Mouse (Mus musculus): ENCODE data around the gene Tmem50a.

Gene Tmem50a

GRCm38 (mm10) chr4:134914864-134915209 lies at the start of gene Tmem50a:
Gene Tmem50a, minus strand, starts transcription at chr4:134915024.
- peak; percentile 96 for DNase-seq

GRCm38 (mm10) chr4:134963021-134963776 lies 48.4 kb upstream of the Tmem50a start:
- DNase-seq, result peak; percentile 37

DNA sequence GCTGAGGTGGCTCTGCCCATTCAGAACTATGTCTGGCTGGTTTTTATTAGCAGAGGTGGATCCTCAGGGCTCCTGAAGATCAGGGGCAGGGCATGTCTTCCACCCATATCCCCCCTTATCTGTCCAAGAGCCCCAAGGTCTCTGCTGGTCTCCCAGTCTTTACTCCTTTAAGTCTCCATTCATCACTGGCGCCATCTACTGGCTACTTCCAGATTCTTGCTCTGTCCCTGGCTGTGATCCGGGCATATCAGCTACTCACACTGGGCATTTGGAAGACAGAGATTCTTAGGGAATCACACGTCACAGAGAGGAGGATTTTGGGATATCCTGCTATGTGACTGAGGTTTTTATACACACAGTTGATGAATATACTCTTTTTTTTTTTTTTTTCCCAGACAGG lies 41.5 kb upstream of the Tmem50a start:
- DNase-seq, result peak; percentile 76

DNA sequence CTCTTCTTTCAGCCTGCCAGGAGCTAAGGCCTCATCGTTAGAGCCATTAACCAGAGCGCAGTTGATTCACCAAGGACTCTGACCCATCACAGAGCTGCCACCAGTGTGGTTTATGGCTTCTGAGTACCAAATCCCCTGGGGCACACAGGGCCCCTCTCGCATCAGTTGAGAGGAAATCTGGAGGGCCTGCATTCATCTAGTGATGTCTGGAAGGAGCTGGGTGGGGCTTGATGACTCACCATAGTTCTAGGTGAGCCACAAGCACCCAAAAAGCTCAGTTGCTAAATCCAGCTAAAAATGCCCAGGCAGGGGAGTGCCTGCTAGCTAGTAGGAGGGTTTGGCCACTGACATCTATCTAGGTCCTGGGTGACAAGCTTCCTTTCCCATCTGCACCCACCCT lies 41.0 kb upstream of the Tmem50a start:
- DNase-seq, result no peak

GRCm38 (mm10) chr4:134955196-134955595 lies 40.4 kb upstream of the Tmem50a start:
- DNase-seq, result no peak

- peak; percentile 23 for DNase-seq
These were observed 39.6 kb upstream of the Tmem50a start for GRCm38 (mm10) chr4:134954461-134954860.

GRCm38 (mm10) chr4:134950518-134951091 lies 35.8 kb upstream of the Tmem50a start:
- peak; percentile 63 for DNase-seq

DNA sequence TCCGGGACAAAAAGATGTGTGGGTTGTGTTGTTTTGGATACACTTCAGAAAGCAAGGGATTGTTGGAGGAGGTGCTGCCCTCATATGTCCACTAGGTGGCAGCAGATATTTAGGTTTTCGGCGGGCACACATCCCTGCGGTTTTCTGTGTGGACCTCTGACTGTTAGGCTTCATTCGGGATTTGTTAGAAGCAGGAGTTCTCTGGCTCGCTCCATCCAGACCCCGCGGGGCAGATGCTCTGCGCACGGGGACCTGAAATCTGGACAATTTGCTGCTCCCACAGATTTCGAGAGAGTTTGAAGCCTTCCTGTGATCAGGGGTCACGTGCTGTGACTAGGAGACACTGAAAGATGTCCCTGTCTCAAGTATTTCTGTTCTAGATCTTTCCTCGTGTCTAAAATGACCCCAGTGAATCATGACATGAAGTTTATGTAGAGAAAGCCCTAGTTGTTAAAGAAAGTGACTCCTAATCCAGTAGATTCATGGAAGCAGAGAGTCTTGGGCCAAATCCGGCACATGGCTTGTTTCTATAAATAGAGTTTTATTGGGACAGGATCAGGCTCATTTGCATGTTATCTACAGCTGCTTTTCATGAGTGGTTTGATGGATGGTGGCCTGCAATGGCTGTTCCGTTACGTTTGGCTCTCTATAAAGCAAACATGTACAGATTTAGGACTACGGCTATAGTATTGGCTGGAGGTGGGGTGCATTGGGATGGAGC lies 31.4 kb upstream of the Tmem50a start:
- DNase-seq, result peak; percentile 77

GRCm38 (mm10) chr4:134943758-134944538 lies 29.1 kb upstream of the Tmem50a start:
- DNase-seq, result no peak

DNA sequence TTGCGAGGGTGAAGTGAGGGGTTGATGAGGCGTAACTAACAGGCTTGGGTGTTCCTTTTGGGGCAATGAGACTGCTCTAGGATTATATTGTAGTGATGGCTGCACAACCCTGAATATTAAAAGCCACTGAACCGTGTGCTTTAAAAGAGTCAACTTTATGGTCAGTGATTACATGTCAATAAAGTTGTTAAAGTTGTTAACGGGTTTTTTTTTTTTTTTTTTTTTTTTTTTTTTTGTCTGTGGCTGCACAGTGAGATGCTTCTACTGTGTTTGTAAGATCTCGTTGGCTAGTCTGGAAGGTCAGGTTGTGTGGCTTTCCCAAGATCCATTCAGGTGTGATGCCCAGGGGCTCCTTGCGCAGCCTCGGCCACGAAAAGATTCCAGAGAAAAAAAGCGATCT lies 25.1 kb upstream of the Tmem50a start:
- no peak for DNase-seq

DNA sequence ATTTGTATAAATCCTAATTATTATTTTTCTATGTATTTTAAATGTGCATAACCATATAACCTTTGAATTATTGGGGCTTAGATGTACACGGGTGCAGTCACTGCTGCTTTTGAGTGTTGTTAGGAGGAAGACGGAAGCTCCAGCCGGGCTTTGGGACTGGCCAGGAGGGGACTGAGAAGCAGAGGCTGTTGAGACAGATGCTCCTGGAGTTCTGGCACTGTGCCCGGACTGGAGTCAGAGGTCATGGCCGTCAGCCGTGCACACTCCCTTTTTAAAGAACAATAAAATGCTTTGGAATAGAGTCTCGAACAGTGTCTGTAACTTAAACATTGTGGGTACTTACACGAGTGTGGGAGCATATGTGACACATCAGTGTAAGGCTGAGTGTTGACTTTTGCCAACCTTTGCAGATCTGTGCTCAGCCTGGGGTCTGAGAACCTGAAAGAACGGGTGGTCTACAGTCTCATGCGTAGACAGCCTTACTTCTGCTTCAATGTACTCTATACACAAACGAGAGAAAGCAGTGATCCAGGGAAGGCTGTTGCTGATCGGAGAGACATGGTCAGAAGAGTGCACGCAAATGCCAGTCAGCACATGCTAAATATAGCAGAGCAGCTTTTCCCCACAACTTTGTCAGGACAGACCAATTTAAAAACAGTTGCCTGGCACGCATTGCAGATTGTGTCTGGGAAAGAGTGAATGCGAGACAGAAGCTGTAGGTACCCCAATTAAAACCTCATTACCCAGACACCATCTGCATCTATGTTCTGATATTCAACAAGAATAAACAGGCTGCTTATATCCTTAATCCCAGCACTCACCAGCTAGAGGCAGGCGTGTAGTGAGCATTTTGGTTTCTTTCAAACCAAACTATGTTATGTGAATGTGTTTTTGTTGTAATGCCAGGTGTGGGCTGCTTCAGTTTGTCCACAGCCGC lies 22.7 kb upstream of the Tmem50a start:
- peak; percentile 51 for DNase-seq

DNA sequence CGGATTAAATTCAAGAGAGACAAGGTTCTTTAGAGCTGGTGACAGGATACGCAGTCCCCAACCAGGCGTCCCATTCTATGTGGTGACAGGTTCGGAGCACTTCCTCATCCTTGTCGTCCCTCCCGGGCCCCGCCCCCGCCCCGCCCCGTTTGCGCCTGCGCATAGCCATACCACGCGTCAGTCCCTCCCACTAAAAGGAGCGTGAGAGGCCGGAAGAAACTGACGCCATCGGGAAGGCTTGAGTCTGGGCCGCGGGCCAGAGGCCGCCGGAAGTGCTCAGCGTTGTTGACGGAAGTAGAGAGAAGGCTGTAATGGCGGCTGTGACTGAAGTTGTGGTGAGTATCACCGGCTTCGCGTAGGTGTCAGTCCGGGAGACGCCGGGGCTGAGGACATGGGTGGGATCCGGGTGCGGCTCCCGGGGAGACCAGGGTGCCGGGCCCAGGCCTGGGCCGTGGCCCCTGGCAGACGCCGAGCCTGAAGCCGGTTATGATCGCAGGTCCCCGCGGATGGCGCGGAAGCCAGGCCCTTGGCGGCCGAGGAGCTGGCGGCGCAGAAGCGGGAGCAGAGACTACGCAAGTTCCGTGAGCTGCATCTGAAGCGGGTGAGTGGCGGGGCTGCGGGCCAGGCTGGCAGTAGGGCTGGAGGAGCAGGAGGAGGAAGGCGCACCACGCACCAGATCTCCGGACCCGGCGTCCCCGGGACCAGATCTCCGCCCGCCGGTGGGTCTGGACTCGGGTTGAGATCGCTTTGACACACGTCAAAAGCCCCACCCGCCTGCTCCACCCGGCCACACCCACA lies 16.1 kb upstream of the Tmem50a start, which contains the start of gene Syf2:
TSS of gene Syf2 (plus strand) at position 215 of the 798 bp plus-strand sequence.
- peak; percentile 97 for DNase-seq

GRCm38 (mm10) chr4:134930190-134930589 lies 15.4 kb upstream of the Tmem50a start:
- no peak for DNase-seq

- no peak for DNase-seq
These were observed 14.7 kb upstream of the Tmem50a start for GRCm38 (mm10) chr4:134929536-134929935.

- no peak for DNase-seq
These were observed 13.6 kb upstream of the Tmem50a start for GRCm38 (mm10) chr4:134928464-134928836.

- DNase-seq, result no peak
These were observed 13.1 kb upstream of the Tmem50a start for GRCm38 (mm10) chr4:134927815-134928463.

GRCm38 (mm10) chr4:134925206-134925605 lies 10.4 kb upstream of the Tmem50a start:
- peak; percentile 45 for DNase-seq

GRCm38 (mm10) chr4:134924019-134924741 lies 9.4 kb upstream of the Tmem50a start:
- peak; percentile 66 for DNase-seq

- DNase-seq, result peak; percentile 99
These were observed 8.6 kb upstream of the Tmem50a start, which contains the start of gene Rsrp1 for GRCm38 (mm10) chr4:134923258-134924018. Gene Rsrp1, plus strand, starts transcription at chr4:134923592.
